Mouse (Mus musculus): ENCODE data around the gene Cmtm4. TPM values are rescaled to one million over a fixed set of nuclear protein-coding genes. Genes with fewer than 3 reads are reported as not detected.
A peak's percentile ranks its signal among the peaks of the same experiment; 100 is the strongest.
"Not testable (repeated sequence)": the region's sequence is repeated elsewhere in the genome, so short reads cannot be mapped to it uniquely, and the experiment has no call there.

Cmtm4 gene
- polyA plus RNA-seq, 1 experiment from 2014 or later: 2.2 TPM

GRCm38 (mm10) chr8:104340233-104341105 lies 55.1 kb downstream of the Cmtm4 start:
- under 1% methylated on average over 54 of the region's 54 CpGs for WGBS
- H3K27ac ChIP-seq (replicated peaks): peak overlapping the region; percentile 95
- no peaks in the 10 kb centered on the region for H3K9me3 ChIP-seq
- peaks cover 29% of the 10 kb centered on the region for H3K4me1 ChIP-seq
- H3K4me3 ChIP-seq: peak overlapping the region; percentile 82
- DNase-seq (ENCODE audit: low spot score): peak; percentile 90
- H3K27me3 ChIP-seq (replicated peaks; ENCODE audit: low read depth, poor library complexity, severe bottlenecking): no peaks in the 10 kb centered on the region
- H3K36me3 ChIP-seq (replicated peaks): peaks cover 24% of the 10 kb centered on the region

- under 1% methylated on average over 6 of the region's 6 CpGs for WGBS
- Histone ChIP-seq H3K27me3 (replicated peaks; ENCODE audit: low read depth, poor library complexity, severe bottlenecking) (no peaks in the 10 kb centered on the region), H3K4me3 (peak overlapping the region; percentile 82), H3K9me3 (no peaks in the 10 kb centered on the region), H3K36me3 (replicated peaks) (peaks cover 19% of the 10 kb centered on the region), H3K27ac (replicated peaks) (peak overlapping the region; percentile 95), H3K4me1 (peaks cover 29% of the 10 kb centered on the region)
- DNase-seq (ENCODE audit: low spot score): no peak
These were observed 55.7 kb downstream of the Cmtm4 start for GRCm38 (mm10) chr8:104339983-104340232.

- WGBS: 10% methylated on average over 17 of the region's 18 CpGs
- DNase-seq (ENCODE audit: low spot score): peak; percentile 24
- H3K27ac ChIP-seq (replicated peaks): peak within 1 kb of the TSS; percentile 95
- peaks cover 29% of the 10 kb centered on the region for H3K4me1 ChIP-seq
- H3K36me3 ChIP-seq (replicated peaks): peaks cover 14% of the 10 kb centered on the region
- no peaks in the 10 kb centered on the region for H3K9me3 ChIP-seq
- H3K4me3 ChIP-seq: peak within 1 kb of the TSS; percentile 82
- H3K27me3 ChIP-seq (replicated peaks; ENCODE audit: low read depth, poor library complexity, severe bottlenecking): no peaks in the 10 kb centered on the region
These were observed 56.2 kb downstream of the Cmtm4 start, which contains the start of gene Cmtm3 for GRCm38 (mm10) chr8:104339229-104339982. Gene Cmtm3 (plus strand): TSS chr8:104339410.

- 0 out of 2 replicates have a peak, but pooled peaks cover 2% of the 10 kb centered on the region for H3K36me3 ChIP-seq (replicated peaks)
- no peak overlapping the region for H3K27ac ChIP-seq (replicated peaks)
- H3K27me3 ChIP-seq (replicated peaks; ENCODE audit: low read depth, poor library complexity, severe bottlenecking): no peaks in the 10 kb centered on the region
- no peaks in the 10 kb centered on the region for H3K9me3 ChIP-seq
- H3K4me3 ChIP-seq: no peak overlapping the region
- H3K4me1 ChIP-seq: peaks cover 25% of the 10 kb centered on the region
- 52% methylated on average over 3 of the region's 3 CpGs for WGBS
- peak; percentile 9 for DNase-seq (ENCODE audit: low spot score)
These were observed 57.7 kb downstream of the Cmtm4 start for GRCm38 (mm10) chr8:104337890-104338289.

- peak; percentile 5 for DNase-seq (ENCODE audit: low spot score)
- Histone ChIP-seq H3K36me3 (replicated peaks) (no peaks in the 10 kb centered on the region), H3K27ac (replicated peaks) (no peak overlapping the region), H3K27me3 (replicated peaks; ENCODE audit: low read depth, poor library complexity, severe bottlenecking) (no peaks in the 10 kb centered on the region), H3K9me3 (no peaks in the 10 kb centered on the region), H3K4me1 (peaks cover 22% of the 10 kb centered on the region), H3K4me3 (no peak overlapping the region)
- WGBS: 85% methylated on average over 1 of the region's 1 CpGs
These were observed 58.8 kb downstream of the Cmtm4 start for GRCm38 (mm10) chr8:104336806-104337205.

- 83% methylated on average over 1 of the region's 1 CpGs for WGBS
- Histone ChIP-seq H3K36me3 (replicated peaks) (no peaks in the 10 kb centered on the region), H3K4me3 (no peak overlapping the region), H3K27ac (replicated peaks) (no peak overlapping the region), H3K9me3 (no peaks in the 10 kb centered on the region), H3K27me3 (replicated peaks; ENCODE audit: low read depth, poor library complexity, severe bottlenecking) (no peaks in the 10 kb centered on the region), H3K4me1 (peaks cover 1% of the 10 kb centered on the region; the same call in 1 of the 2 replicates)
- DNase-seq (ENCODE audit: low spot score): peak; percentile 5
These were observed 61.4 kb downstream of the Cmtm4 start for GRCm38 (mm10) chr8:104334196-104334595.

GRCm38 (mm10) chr8:104333786-104334185 lies 61.8 kb downstream of the Cmtm4 start:
- H3K9me3 ChIP-seq: no peaks in the 10 kb centered on the region
- DNase-seq (ENCODE audit: low spot score): no peak
- no peak overlapping the region for H3K4me3 ChIP-seq
- H3K27ac ChIP-seq (replicated peaks): no peak overlapping the region
- no peaks in the 10 kb centered on the region for H3K4me1 ChIP-seq
- no peaks in the 10 kb centered on the region for H3K27me3 ChIP-seq (replicated peaks; ENCODE audit: low read depth, poor library complexity, severe bottlenecking)
- WGBS: 77% methylated on average over 5 of the region's 5 CpGs
- no peaks in the 10 kb centered on the region for H3K36me3 ChIP-seq (replicated peaks)

GRCm38 (mm10) chr8:104332665-104333631 lies 62.7 kb downstream of the Cmtm4 start:
- Histone ChIP-seq H3K27me3 (replicated peaks; ENCODE audit: low read depth, poor library complexity, severe bottlenecking) (no peaks in the 10 kb centered on the region), H3K27ac (replicated peaks) (no peak overlapping the region), H3K4me1 (no peaks in the 10 kb centered on the region), H3K4me3 (no peak overlapping the region), H3K9me3 (no peaks in the 10 kb centered on the region), H3K36me3 (replicated peaks) (no peaks in the 10 kb centered on the region)
- peak; percentile 4 for DNase-seq (ENCODE audit: low spot score)
- 79% methylated on average over 5 of the region's 5 CpGs for WGBS

GRCm38 (mm10) chr8:104321930-104322329 lies 73.7 kb downstream of the Cmtm4 start, which contains the start of gene Cmtm2b:
Gene Cmtm2b (plus strand): TSS chr8:104322230.
- H3K4me1 ChIP-seq; H3K27ac ChIP-seq (replicated peaks); DNase-seq (ENCODE audit: low spot score); H3K9me3 ChIP-seq; H3K27me3 ChIP-seq (replicated peaks; ENCODE audit: low read depth, poor library complexity, severe bottlenecking); H3K4me3 ChIP-seq; H3K36me3 ChIP-seq (replicated peaks): not testable (repeated sequence)
- WGBS: 86% methylated on average over 12 of the region's 12 CpGs

- not testable (repeated sequence) for H3K4me1 ChIP-seq; H3K36me3 ChIP-seq (replicated peaks); DNase-seq (ENCODE audit: low spot score); H3K9me3 ChIP-seq; H3K27ac ChIP-seq (replicated peaks); H3K4me3 ChIP-seq; H3K27me3 ChIP-seq (replicated peaks; ENCODE audit: low read depth, poor library complexity, severe bottlenecking)
- WGBS: 82% methylated on average over 11 of the region's 11 CpGs
These were observed 74.3 kb downstream of the Cmtm4 start, which contains the start of gene Gm11020 for GRCm38 (mm10) chr8:104321267-104321666. Gene Gm11020 (plus strand): TSS chr8:104321567.

- 79% methylated on average over 4 of the region's 4 CpGs for WGBS
- H3K4me3 ChIP-seq: no peak overlapping the region
- no peaks in the 10 kb centered on the region for H3K27me3 ChIP-seq (replicated peaks; ENCODE audit: low read depth, poor library complexity, severe bottlenecking)
- H3K27ac ChIP-seq (replicated peaks): no peak overlapping the region
- no peaks in the 10 kb centered on the region for H3K9me3 ChIP-seq
- H3K36me3 ChIP-seq (replicated peaks): no peaks in the 10 kb centered on the region
- DNase-seq (ENCODE audit: low spot score): no peak
- H3K4me1 ChIP-seq: no peaks in the 10 kb centered on the region
These were observed 82.3 kb downstream of the Cmtm4 start for GRCm38 (mm10) chr8:104313311-104313710.

GRCm38 (mm10) chr8:104312023-104312422 lies 83.6 kb downstream of the Cmtm4 start:
- H3K4me3 ChIP-seq; H3K36me3 ChIP-seq (replicated peaks); DNase-seq (ENCODE audit: low spot score); H3K27me3 ChIP-seq (replicated peaks; ENCODE audit: low read depth, poor library complexity, severe bottlenecking); H3K27ac ChIP-seq (replicated peaks); H3K9me3 ChIP-seq; H3K4me1 ChIP-seq: not testable (repeated sequence)
- 90% methylated on average over 3 of the region's 3 CpGs for WGBS

Measured in embryonic facial prominence, embryonic 10.5 days (tissue).